Mouse (Mus musculus) testis, postnatal 10 days (tissue): ENCODE results near the gene Gm10337.

ENCODE experiments used
- DNase-seq: peaks from one replicate; pipeline ENCODE4 v3.0.0; 2021; ENCODE audit warnings: low spot score

Gene Gm10337

GRCm38 (mm10) chr15:102500479-102500878 is 3.0 kb upstream of the Gm10337 start:
- peak; percentile 26 for DNase-seq

GRCm38 (mm10) chr15:102501084-102501814 is 2.3 kb upstream of the Gm10337 start:
- DNase-seq = peak; percentile 45

GRCm38 (mm10) chr15:102502254-102502840 is 1.2 kb upstream of the Gm10337 start:
- peak; percentile 39 for DNase-seq

GRCm38 (mm10) chr15:102503924-102504782 is 631 bp downstream of the Gm10337 start:
- peak; percentile 42 for DNase-seq

GRCm38 (mm10) chr15:102505073-102505769 is 1.7 kb downstream of the Gm10337 start:
- peak; percentile 45 for DNase-seq

GRCm38 (mm10) chr15:102505770-102506463 is 2.4 kb downstream of the Gm10337 start:
- DNase-seq = peak; percentile 37

GRCm38 (mm10) chr15:102506464-102506830 is 2.9 kb downstream of the Gm10337 start:
- DNase-seq = no peak

GRCm38 (mm10) chr15:102506864-102507263 is 3.3 kb downstream of the Gm10337 start:
- peak; percentile 19 for DNase-seq

GRCm38 (mm10) chr15:102507561-102507960 is 4.0 kb downstream of the Gm10337 start:
- DNase-seq = no peak

GRCm38 (mm10) chr15:102508336-102508735 is 4.8 kb downstream of the Gm10337 start:
- peak; percentile 30 for DNase-seq

GRCm38 (mm10) chr15:102510110-102510509 is 6.6 kb downstream of the Gm10337 start:
- DNase-seq = no peak

GRCm38 (mm10) chr15:102510590-102511284 is 7.2 kb downstream of the Gm10337 start:
- DNase-seq = peak; percentile 95

- no peak for DNase-seq
These were observed 7.8 kb downstream of the Gm10337 start for GRCm38 (mm10) chr15:102511285-102511833.

GRCm38 (mm10) chr15:102512010-102512409 is 8.5 kb downstream of the Gm10337 start:
- DNase-seq = no peak

- no peak for DNase-seq
These were observed 8.9 kb downstream of the Gm10337 start for GRCm38 (mm10) chr15:102512471-102512870.

GRCm38 (mm10) chr15:102513004-102513403 is 9.5 kb downstream of the Gm10337 start:
- no peak for DNase-seq

GRCm38 (mm10) chr15:102515261-102515660 is 11.7 kb downstream of the Gm10337 start:
- no peak for DNase-seq

GRCm38 (mm10) chr15:102515791-102516190 is 12.3 kb downstream of the Gm10337 start:
- no peak for DNase-seq

GRCm38 (mm10) chr15:102516293-102516692 is 12.8 kb downstream of the Gm10337 start:
- no peak for DNase-seq

GRCm38 (mm10) chr15:102516728-102517404 is 13.3 kb downstream of the Gm10337 start, which contains the start of gene Map3k12:
Map3k12 (minus strand) TSS chr15:102517064.
- DNase-seq = peak; percentile 84
